Comparison of ENCODE assay signal across 8 mouse cellular contexts in genomic region chr4:129441145-129441544, GRCm38 (mm10). TPM values are rescaled to one million over a fixed set of nuclear protein-coding genes. Genes with fewer than 3 reads are reported as not detected.
DNase-seq lines count a peak whose midpoint lies in the region; ATAC-seq and TF ChIP-seq lines count a peak whose summit lies in the region.
"Had no signal": no experiment of that assay in that cellular context is flagged by ENCODE, and none has a peak within 500 bp of the region (broad histone marks: within the 10 kb centered on the region; RNA-seq: fewer than 3 reads in every experiment).

No protein-coding gene starts in this region.

- no peaks in the 10 kb centered on the region for H3K36me3 ChIP-seq in lung, postnatal 0 days (ENCODE audit: insufficient read depth, low read length)
- H3K36me3 ChIP-seq in hindbrain, embryonic 12.5 days, result no peaks in the 10 kb centered on the region
- no peaks in the 10 kb centered on the region for H3K36me3 ChIP-seq in limb, embryonic 10.5 days
- H3K36me3 ChIP-seq in stomach, embryonic 16.5 days (ENCODE audit: control insufficient read depth, insufficient read depth, low read length), result no peaks in the 10 kb centered on the region

- no peak overlapping the region; the same call in 1 of the 2 replicates for H3K4me2 ChIP-seq in lung, postnatal 0 days (replicated peaks; ENCODE audit: low read depth, low read length)
- peak overlapping the region; percentile 65 for H3K4me2 ChIP-seq in hindbrain, embryonic 12.5 days (replicated peaks)
- H3K4me2 ChIP-seq in stomach, embryonic 16.5 days (ENCODE audit: low read depth, low read length), result peak overlapping the region; percentile 55

- TF ChIP-seq CTCF in lung, postnatal 0 days (IDR thresholded peaks at IDR 0.05), result no peak

- H3K4me1 ChIP-seq in lung, postnatal 0 days (ENCODE audit: insufficient read depth, low read depth, low read length), result no peaks in the 10 kb centered on the region; the same call in 1 of the 2 replicates
- peaks cover 6% of the 10 kb centered on the region; the same call in 1 of the 2 replicates for H3K4me1 ChIP-seq in hindbrain, embryonic 12.5 days
- peaks cover 12% of the 10 kb centered on the region for H3K4me1 ChIP-seq in limb, embryonic 10.5 days
- H3K4me1 ChIP-seq in stomach, embryonic 16.5 days (ENCODE audit: control insufficient read depth, insufficient read depth, low read length), result no peaks in the 10 kb centered on the region

- no peak for DNase-seq in lung, postnatal 0 days (ENCODE audit: low spot score)
- no peak for DNase-seq in lung, adult 18-20 months
- DNase-seq in limb, embryonic 10.5 days (ENCODE audit: low spot score), result no peak
- no peak for DNase-seq in cerebellum, postnatal 36 days
- no peak for DNase-seq in embryo, embryonic 9.5 days (ENCODE audit: extremely low spot score)

- 28% methylated on average over 6 of the region's 6 CpGs for WGBS in lung, postnatal 0 days
- WGBS in hindbrain, embryonic 12.5 days, result 34% methylated on average over 6 of the region's 6 CpGs
- WGBS in limb, embryonic 10.5 days, result 31% methylated on average over 6 of the region's 6 CpGs
- 29% methylated on average over 6 of the region's 6 CpGs for WGBS in stomach, embryonic 16.5 days

- H3K9me3 ChIP-seq in lung, postnatal 0 days (ENCODE audit: low read length), result no peaks in the 10 kb centered on the region
- no peaks in the 10 kb centered on the region for H3K9me3 ChIP-seq in hindbrain, embryonic 12.5 days (replicated peaks)
- H3K9me3 ChIP-seq in limb, embryonic 10.5 days (replicated peaks), result no peaks in the 10 kb centered on the region
- H3K9me3 ChIP-seq in stomach, embryonic 16.5 days (replicated peaks; ENCODE audit: control insufficient read depth, low read length), result no peaks in the 10 kb centered on the region

- peak; percentile 19; the same call in 1 of the 2 replicates for ATAC-seq in lung, postnatal 0 days
- ATAC-seq in hindbrain, embryonic 12.5 days (ENCODE audit: low FRiP score), result no peak
- ATAC-seq in stomach, embryonic 16.5 days (ENCODE audit: insufficient read depth, low FRiP score), result no peak
- ATAC-seq: Patski had no signal

- H3K27ac ChIP-seq in lung, postnatal 0 days (ENCODE audit: low read length), result no peak overlapping the region
- H3K27ac ChIP-seq in hindbrain, embryonic 12.5 days, result no peak overlapping the region
- H3K27ac ChIP-seq in limb, embryonic 10.5 days, result no peak overlapping the region
- H3K27ac ChIP-seq in stomach, embryonic 16.5 days (ENCODE audit: low read length), result no peak overlapping the region

- H3K27me3 ChIP-seq in lung, postnatal 0 days (replicated peaks; ENCODE audit: insufficient read depth, low read length), result peaks cover 3% of the 10 kb centered on the region; the same call in 1 of the 2 replicates
- H3K27me3 ChIP-seq in hindbrain, embryonic 12.5 days, result peaks cover 42% of the 10 kb centered on the region
- H3K27me3 ChIP-seq in limb, embryonic 10.5 days (ENCODE audit: low read depth, poor library complexity, severe bottlenecking), result peaks cover 47% of the 10 kb centered on the region
- H3K27me3 ChIP-seq in stomach, embryonic 16.5 days (ENCODE audit: control insufficient read depth, insufficient read depth, low read length), result 0 out of 2 replicates have a peak, but pooled peaks cover 7% of the 10 kb centered on the region
- H3K27me3 ChIP-seq: Patski had no signal

- TF ChIP-seq EP300 in lung, postnatal 0 days (IDR thresholded peaks at IDR 0.05), result no peak

- no peak overlapping the region for H3K4me3 ChIP-seq in lung, postnatal 0 days (ENCODE audit: low read depth, low read length)
- H3K4me3 ChIP-seq in hindbrain, embryonic 12.5 days, result no peak overlapping the region
- H3K4me3 ChIP-seq in limb, embryonic 10.5 days, result peak overlapping the region; percentile 48; the same call in 1 of the 2 replicates
- peak overlapping the region; percentile 41; the same call in 1 of the 2 replicates for H3K4me3 ChIP-seq in stomach, embryonic 16.5 days (replicated peaks; ENCODE audit: low read length)

- no peak overlapping the region for H3K9ac ChIP-seq in lung, postnatal 0 days (replicated peaks; ENCODE audit: low read depth)
- H3K9ac ChIP-seq in hindbrain, embryonic 12.5 days, result no peak overlapping the region
- H3K9ac ChIP-seq in stomach, embryonic 16.5 days (ENCODE audit: low read length), result no peak overlapping the region

RNA-seq across cellular contexts. Expression of gene Zbtb8b, which starts 0.5 kb away (rescaled TPM):
- polyA plus RNA-seq in lung, postnatal 0 days (2015; fragmentation: Nextera tagmentation; extraction: Ambion mirVana), result 1.8 and 2.8 TPM in 2 replicates
- polyA plus RNA-seq in hindbrain, embryonic 12.5 days (2016; fragmentation: Nextera tagmentation; extraction: Ambion mirVana), result 6.0 and 6.4 TPM in 2 replicates
- polyA plus RNA-seq in limb, embryonic 10.5 days (2016; fragmentation: Nextera tagmentation; extraction: Ambion mirVana), result 0.59 and 1.1 TPM in 2 replicates
- polyA plus RNA-seq in stomach, embryonic 16.5 days (2015; fragmentation: Nextera tagmentation; extraction: Ambion mirVana), result 1.4 and 1.6 TPM in 2 replicates

RNA-seq across cellular contexts. Expression of gene Bsdc1, which starts 20.2 kb away (rescaled TPM):
- 29.0 TPM in 2 replicates for polyA plus RNA-seq in lung, postnatal 0 days (2015; fragmentation: Nextera tagmentation; extraction: Ambion mirVana)
- 33.0 TPM in 2 replicates for polyA plus RNA-seq in hindbrain, embryonic 12.5 days (2016; fragmentation: Nextera tagmentation; extraction: Ambion mirVana)
- 19.9 and 20.5 TPM in 2 replicates for polyA plus RNA-seq in limb, embryonic 10.5 days (2016; fragmentation: Nextera tagmentation; extraction: Ambion mirVana)
- 28.0 and 30.5 TPM in 2 replicates for polyA plus RNA-seq in stomach, embryonic 16.5 days (2015; fragmentation: Nextera tagmentation; extraction: Ambion mirVana)

RNA-seq across cellular contexts. Expression of gene Tssk3, which starts 49.7 kb away (rescaled TPM):
- polyA plus RNA-seq in lung, postnatal 0 days (2015; fragmentation: Nextera tagmentation; extraction: Ambion mirVana), result 0.11 and 0.12 TPM in 2 replicates
- not detected in 2 replicates for polyA plus RNA-seq in hindbrain, embryonic 12.5 days (2016; fragmentation: Nextera tagmentation; extraction: Ambion mirVana)
- 0.11 TPM in 1 of 2 replicates, not detected in the other for polyA plus RNA-seq in limb, embryonic 10.5 days (2016; fragmentation: Nextera tagmentation; extraction: Ambion mirVana)
- polyA plus RNA-seq in stomach, embryonic 16.5 days (2015; fragmentation: Nextera tagmentation; extraction: Ambion mirVana), result not detected in 2 replicates
- polyA plus RNA-seq: Patski had no signal

RNA-seq across cellular contexts. Expression of gene Fam229a, which starts 49.8 kb away (rescaled TPM):
- polyA plus RNA-seq in lung, postnatal 0 days (2015; fragmentation: Nextera tagmentation; extraction: Ambion mirVana), result 0.89 and 2.5 TPM in 2 replicates
- polyA plus RNA-seq in hindbrain, embryonic 12.5 days (2016; fragmentation: Nextera tagmentation; extraction: Ambion mirVana), result 0.46 TPM in 1 of 2 replicates, not detected in the other
- not detected in 2 replicates for polyA plus RNA-seq in limb, embryonic 10.5 days (2016; fragmentation: Nextera tagmentation; extraction: Ambion mirVana)
- polyA plus RNA-seq in stomach, embryonic 16.5 days (2015; fragmentation: Nextera tagmentation; extraction: Ambion mirVana), result not detected in 2 replicates
- polyA plus RNA-seq: Patski had no signal

Comparison
In these comparisons a context has a peak if more than half of its experiments do, and no peak if none do; other contexts are left out.
1. H3K4me3 ChIP-seq: peak in limb, embryonic 10.5 days (single experiment) and stomach, embryonic 16.5 days (single experiment); none in lung, postnatal 0 days (single experiment) and hindbrain, embryonic 12.5 days (single experiment).